Mouse (Mus musculus) G1E (cell line): ENCODE data around the gene BC005537. TPM values are rescaled to one million over a fixed set of nuclear protein-coding genes. Genes with fewer than 3 reads are reported as not detected.

ENCODE experiments used
- ATAC-seq: 2 replicates; pipeline ENCODE4 v1.8.0; 2016; ENCODE audit warnings: mild to moderate bottlenecking; ENCODE audit not compliant: insufficient number of reproducible peaks, poor library complexity, low FRiP score, severe bottlenecking; ENCODE audit errors: extremely low read depth
- DNase-seq: peaks from one replicate; pipeline ENCODE4 v3.0.0; 2012; ENCODE audit warnings: low spot score
- H3K27me3 ChIP-seq: 2 replicates; pipeline ENCODE4 v1.6.1; 2012; ENCODE audit warnings: mild to moderate bottlenecking, low read length, inconsistent platforms; ENCODE audit not compliant: insufficient read depth
- H3K36me3 ChIP-seq: replicated peaks from 2 replicates; pipeline ENCODE3; 2012; ENCODE audit warnings: mild to moderate bottlenecking, inconsistent platforms
- H3K4me1 ChIP-seq: 2 replicates; pipeline ENCODE4 v1.6.1; 2012; ENCODE audit warnings: low read depth, low read length, inconsistent platforms, mixed read lengths; ENCODE audit not compliant: insufficient read depth
- H3K4me3 ChIP-seq: 2 replicates; pipeline ENCODE4 v1.5.1; 2012; ENCODE audit warnings: low read depth, mild to moderate bottlenecking, inconsistent platforms, low read length, moderate library complexity, mixed read lengths
- H3K9me3 ChIP-seq: replicated peaks from 2 replicates; pipeline ENCODE4 v1.6.1; 2012; ENCODE audit warnings: inconsistent platforms
- CTCF ChIP-seq: IDR thresholded peaks from 2 replicates; pipeline ENCODE4 v1.5.1; 2012; ENCODE audit warnings: low read depth, low read length, inconsistent platforms, mixed read lengths
- GATA1 ChIP-seq: IDR thresholded peaks from 2 replicates; pipeline ENCODE4 v1.6.1; 2012; ENCODE audit warnings: borderline replicate concordance, low read length, inconsistent platforms, mixed read lengths
- GATA2 ChIP-seq: IDR thresholded peaks from 2 replicates; pipeline ENCODE4 v1.6.1; 2012; ENCODE audit warnings: low read depth, low read length, inconsistent platforms, borderline replicate concordance
- POLR2AphosphoS5 ChIP-seq: IDR thresholded peaks from 2 replicates; pipeline ENCODE4 v1.6.1; 2012; ENCODE audit warnings: low read depth, low read length, inconsistent platforms; ENCODE audit not compliant: insufficient replicate concordance
- TAL1 ChIP-seq: conservative IDR thresholded peaks from 2 replicates; pipeline ENCODE4 v1.6.1; 2012; ENCODE audit warnings: low read depth, low read length, inconsistent platforms, mixed read lengths
- polyA plus RNA-seq: library from polyadenylated mRNA; stranded (reverse); fragments of >175 nt; gene quantifications from 2 replicates; pipeline ENCODE4 v1.2.3, GENCODE M21; 2012
- total RNA-seq, 2 experiments: library from RNA; stranded (forward) in 1 of 2; stranded (reverse) in 1 of 2; fragments of 200-1000 nt in 1 of 2; fragments of >200 nt in 1 of 2; fragmentation: Nextera tagmentation in 1 of 2; gene quantifications; 2 replicates each; pipeline ENCODE4 v1.2.3; 2014 to 2017

The BC005537 gene
- total RNA-seq (2014; fragmentation: Nextera tagmentation) (121 and 168 TPM in 2 replicates), total RNA-seq (2017) (47.1 and 51.4 TPM in 2 replicates), polyA plus RNA-seq (61.7 and 75.4 TPM in 2 replicates)

DNA sequence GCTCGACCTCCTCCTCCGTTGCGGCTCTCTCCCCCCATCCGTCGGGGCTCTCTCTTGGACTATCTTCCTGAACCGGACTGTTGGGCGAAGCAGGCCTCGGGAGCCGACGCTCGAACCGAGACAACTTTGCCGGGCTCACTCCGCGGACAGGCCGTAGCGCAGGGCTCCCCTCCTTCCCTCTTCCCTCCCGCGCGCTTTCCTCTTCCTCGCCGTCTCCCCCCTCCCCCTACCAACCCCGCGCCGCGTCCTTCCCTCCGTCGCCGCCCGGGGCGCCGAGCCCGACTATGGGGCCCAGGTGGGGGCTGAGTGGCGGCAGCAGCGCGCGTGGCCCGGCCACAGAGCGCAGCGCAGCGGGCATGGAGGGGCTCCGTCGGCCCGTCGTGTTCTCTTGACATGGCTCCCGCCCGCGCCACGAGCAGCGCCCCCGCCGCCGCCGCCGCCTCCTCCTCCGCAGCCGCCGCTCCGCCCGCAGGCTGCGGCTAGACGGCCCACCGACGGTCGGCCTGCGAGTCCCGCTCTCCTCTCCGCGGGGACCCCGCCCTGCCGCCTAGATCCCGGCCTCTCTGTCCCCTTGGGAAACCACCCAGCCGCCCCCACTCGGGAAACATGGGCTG is at the start of gene BC005537:
TSS of gene BC005537 (plus strand) at position 350 of the 614 bp plus-strand sequence.
- Histone ChIP-seq H3K4me1 (peaks cover 25% of the 10 kb centered on the region), H3K36me3 (peaks cover 18% of the 10 kb centered on the region), H3K9me3 (no peaks in the 10 kb centered on the region), H3K27me3 (no peaks in the 10 kb centered on the region), H3K4me3 (peak within 1 kb of the TSS; percentile 95)
- no peak for TF ChIP-seq GATA2
- TF ChIP-seq POLR2AphosphoS5 = peak; percentile 10
- no peak for TF ChIP-seq GATA1
- TF ChIP-seq CTCF = no peak
- TF ChIP-seq TAL1 = no peak
- ATAC-seq (no peak), DNase-seq (peak; percentile 62)

DNA sequence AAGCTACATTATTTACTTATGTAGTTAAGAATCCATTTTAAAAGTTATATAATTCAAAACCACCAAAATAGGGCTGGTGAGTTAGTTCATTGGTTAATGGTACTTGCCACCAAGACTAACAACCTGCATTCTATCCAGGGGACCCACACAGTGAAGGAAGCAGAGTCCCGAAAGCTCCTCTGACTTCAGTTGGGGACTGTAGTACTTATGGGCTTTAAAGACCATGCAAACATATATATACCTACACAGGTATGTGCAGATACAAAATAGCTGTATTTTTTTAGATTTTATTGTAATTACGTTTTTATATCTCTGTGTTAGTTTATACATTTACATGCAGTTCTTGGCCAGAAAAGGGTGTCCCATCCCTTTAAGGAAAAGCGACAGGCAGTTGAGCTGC is 44.7 kb upstream of the BC005537 start:
- H3K4me3 ChIP-seq = no peak overlapping the region
- ATAC-seq (no peak), DNase-seq (no peak)
- peaks cover 83% of the 10 kb centered on the region for H3K36me3 ChIP-seq
- no peak for TF ChIP-seq TAL1
- no peak for TF ChIP-seq CTCF
- TF ChIP-seq GATA1 = no peak
- TF ChIP-seq GATA2 = no peak
- TF ChIP-seq POLR2AphosphoS5 = no peak
- peaks cover 31% of the 10 kb centered on the region for H3K4me1 ChIP-seq
- H3K27me3 ChIP-seq = no peaks in the 10 kb centered on the region
- no peaks in the 10 kb centered on the region for H3K9me3 ChIP-seq

DNA sequence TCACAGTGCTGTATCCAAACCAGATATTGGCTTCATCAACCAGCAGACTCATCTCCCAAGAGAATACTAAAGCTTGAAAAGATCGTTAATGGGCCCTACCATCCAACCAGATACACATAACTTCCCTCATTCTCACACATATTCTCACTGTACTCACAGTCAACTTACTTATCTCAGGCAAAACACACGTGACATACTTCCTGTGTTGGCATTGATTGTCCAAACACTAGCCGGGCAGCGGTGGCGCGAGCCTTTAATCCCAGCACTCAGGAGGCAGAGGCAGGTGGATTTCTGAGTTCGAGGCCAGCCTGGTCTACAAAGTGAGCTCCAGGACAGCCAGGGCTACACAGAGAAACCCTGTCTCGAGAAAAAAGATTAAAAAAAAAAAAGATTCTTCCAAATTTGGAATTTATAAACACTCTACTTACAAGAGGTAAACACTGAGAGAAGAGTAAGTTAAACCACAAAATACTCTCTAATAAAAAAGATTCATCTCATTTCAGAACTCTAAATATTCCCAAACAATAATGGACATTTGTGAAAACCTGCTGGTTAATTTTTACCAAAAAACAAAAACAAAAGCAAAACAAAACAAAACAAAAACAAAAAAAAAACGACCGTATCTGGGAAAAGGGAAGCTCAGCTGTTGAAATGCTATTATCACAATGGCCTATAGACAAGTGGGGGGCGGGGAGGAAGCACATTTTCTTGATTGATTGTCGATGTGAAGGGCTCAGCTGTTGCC is 43.5 kb upstream of the BC005537 start:
- peaks cover 39% of the 10 kb centered on the region for H3K4me1 ChIP-seq
- TF ChIP-seq CTCF = no peak
- no peak for TF ChIP-seq TAL1
- no peak for TF ChIP-seq GATA1
- TF ChIP-seq GATA2 = no peak
- no peak for TF ChIP-seq POLR2AphosphoS5
- no peaks in the 10 kb centered on the region for H3K27me3 ChIP-seq
- H3K9me3 ChIP-seq = no peaks in the 10 kb centered on the region
- H3K36me3 ChIP-seq = peaks cover 76% of the 10 kb centered on the region
- no peak for DNase-seq
- ATAC-seq = no peak
- peak overlapping the region; percentile 8; the same call in 1 of the 2 replicates for H3K4me3 ChIP-seq

DNA sequence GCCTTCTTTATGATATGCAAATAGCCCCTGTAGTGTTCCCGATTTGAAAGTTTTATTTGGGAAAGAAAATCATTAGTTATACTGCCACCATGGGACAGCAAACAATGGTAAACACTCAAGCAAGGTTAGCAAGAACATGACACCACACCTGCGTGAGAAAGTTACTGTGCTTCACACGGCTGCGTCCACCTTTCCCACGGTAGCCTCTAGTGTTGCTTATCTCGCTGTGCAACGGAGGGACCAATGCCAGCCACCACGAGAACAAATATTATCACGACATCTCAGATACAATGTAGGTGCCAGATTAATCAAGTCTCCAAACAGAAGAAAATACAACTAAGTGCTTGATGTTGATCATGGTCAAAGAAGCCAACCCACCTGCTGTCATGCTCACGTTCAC is 42.0 kb upstream of the BC005537 start:
- Histone ChIP-seq H3K4me3 (peak overlapping the region; percentile 50; the same call in 1 of the 2 replicates), H3K4me1 (peaks cover 47% of the 10 kb centered on the region), H3K27me3 (no peaks in the 10 kb centered on the region), H3K9me3 (no peaks in the 10 kb centered on the region), H3K36me3 (peaks cover 63% of the 10 kb centered on the region)
- DNase-seq (no peak), ATAC-seq (no peak)
- TF ChIP-seq CTCF = no peak
- TF ChIP-seq GATA2 = no peak
- 0 out of 2 replicates have a peak, but pooled peaks have one; percentile 7 for TF ChIP-seq TAL1

DNA sequence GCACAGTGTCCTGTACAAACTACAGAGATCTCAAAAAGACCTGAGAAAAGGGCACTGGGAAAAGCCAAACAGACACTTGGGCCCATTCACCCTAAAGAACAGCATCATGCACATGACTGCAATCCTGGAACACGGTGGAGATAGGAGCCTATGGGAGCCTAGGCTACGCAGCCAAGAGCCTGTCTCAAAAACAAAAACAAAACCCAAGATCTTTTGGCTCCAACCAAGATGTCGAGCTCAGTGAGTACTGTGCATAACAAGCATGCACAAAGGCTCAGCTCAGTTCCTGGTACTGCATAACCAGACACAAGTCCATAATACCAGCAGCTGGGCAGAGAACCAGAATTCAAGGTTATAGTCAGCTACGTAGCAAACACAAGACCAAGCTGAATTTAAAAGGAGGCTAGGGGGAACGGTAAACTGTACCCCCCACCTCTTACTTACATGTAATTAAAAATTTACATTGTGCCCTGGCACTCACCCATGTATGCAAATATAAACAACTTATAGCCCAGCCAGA is 41.0 kb upstream of the BC005537 start:
- Histone ChIP-seq H3K4me1 (peaks cover 44% of the 10 kb centered on the region), H3K9me3 (no peaks in the 10 kb centered on the region), H3K4me3 (peak overlapping the region; percentile 93), H3K36me3 (peaks cover 53% of the 10 kb centered on the region), H3K27me3 (no peaks in the 10 kb centered on the region)
- DNase-seq = no peak
- no peak for TF ChIP-seq GATA1
- no peak for TF ChIP-seq GATA2
- no peak for TF ChIP-seq CTCF
- no peak for TF ChIP-seq TAL1
- TF ChIP-seq POLR2AphosphoS5 = no peak
- ATAC-seq = no peak

DNA sequence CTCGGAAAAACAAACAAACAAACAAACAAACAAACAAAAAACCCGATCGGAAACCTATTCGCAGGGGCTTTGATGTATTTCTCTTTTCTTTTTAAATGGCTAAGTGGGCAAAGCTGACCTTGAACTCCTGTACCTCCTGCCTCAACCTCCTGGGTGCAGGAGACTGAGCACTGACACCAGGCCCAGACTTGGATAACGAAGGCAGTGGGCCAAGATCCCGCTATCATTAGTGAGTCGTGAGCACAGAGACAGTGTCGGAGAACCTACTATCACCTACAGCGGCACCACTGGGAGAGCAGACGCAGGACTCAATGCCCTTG is 40.4 kb upstream of the BC005537 start:
- DNase-seq (no peak), ATAC-seq (no peak)
- H3K4me3 ChIP-seq = peak overlapping the region; percentile 93
- peaks cover 47% of the 10 kb centered on the region for H3K36me3 ChIP-seq
- no peaks in the 10 kb centered on the region for H3K9me3 ChIP-seq
- TF ChIP-seq POLR2AphosphoS5 = 0 out of 2 replicates have a peak, but pooled peaks have one; percentile 34
- no peak for TF ChIP-seq GATA2
- TF ChIP-seq TAL1 = no peak
- TF ChIP-seq CTCF = no peak
- TF ChIP-seq GATA1 = no peak
- H3K27me3 ChIP-seq = no peaks in the 10 kb centered on the region
- H3K4me1 ChIP-seq = peaks cover 44% of the 10 kb centered on the region
